Mouse (Mus musculus) right cerebral cortex, postnatal 36 days (tissue): ENCODE measurements at regions not wholly inside any gene's neighbourhood (a gene's known extent, or its start where the extent isn't known, plus 50 kb on each side); places are given as distances from the start of the nearest gene placed in this dataset.

Experiments
- DNase-seq, 2 experiments: peaks; one replicate each; pipeline ENCODE4 v3.0.0; 2022; ENCODE audit warnings: low spot score in 2 of 2, mixed read lengths in 1 of 2

- DNase-seq, result peak; percentile 6 to 8
Measured at GRCm38 (mm10) chr2:99236968-99237367, 569.9 kb upstream of the Gm10800 start.
